Mouse (Mus musculus) spleen, postnatal 14 days (tissue): Measurements from ENCODE around the gene Tenm2.

ENCODE experiments used
- DNase-seq, 2 experiments: peaks; one replicate each; pipeline ENCODE4 v3.0.0; 2021 to 2022; ENCODE audit warnings: low spot score in 2 of 2

The Tenm2 gene

GRCm38 (mm10) chr11:37235914-37236600 lies at the start of gene Tenm2:
Tenm2 (minus strand) TSS chr11:37235964.
- no peak for DNase-seq

DNA sequence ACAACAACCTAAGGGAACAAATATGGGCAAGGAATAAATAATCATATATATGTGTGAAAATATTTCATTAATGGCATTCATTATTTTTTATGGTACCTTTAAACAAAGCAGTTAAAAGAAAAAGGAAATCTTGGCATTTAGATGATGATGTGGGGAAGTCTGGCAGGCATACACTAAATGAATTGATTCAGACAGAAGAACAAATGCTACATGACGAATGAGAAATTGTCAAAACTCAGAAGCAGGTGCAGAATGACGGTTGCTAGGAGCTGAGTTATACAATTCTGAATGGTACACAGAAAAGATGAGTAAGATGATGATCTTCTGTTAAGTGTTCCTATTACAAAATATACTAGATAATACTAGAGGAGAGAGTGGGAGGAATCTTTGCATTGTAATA lies 49.4 kb upstream of the Tenm2 start:
- no peak for DNase-seq

DNA sequence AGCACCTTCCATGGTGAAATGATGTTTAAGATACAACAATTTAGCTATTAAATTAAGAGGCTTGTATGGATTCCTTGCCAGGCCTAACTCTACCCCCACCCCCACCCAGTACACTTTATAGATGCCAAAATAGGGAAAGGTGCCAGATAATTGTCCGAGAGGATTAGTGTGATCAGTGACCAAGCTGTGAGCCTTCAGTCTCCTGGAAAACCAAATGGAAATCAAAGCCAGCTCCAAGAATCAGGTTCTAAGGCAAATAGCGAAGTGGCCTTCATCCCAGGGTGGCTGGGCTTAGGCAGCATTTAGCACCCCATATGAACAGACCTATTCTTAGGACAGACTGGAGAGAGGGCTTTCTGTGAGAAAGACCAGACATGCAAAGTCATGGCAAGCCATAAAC lies 13.0 kb upstream of the Tenm2 start:
- DNase-seq, result no peak

DNA sequence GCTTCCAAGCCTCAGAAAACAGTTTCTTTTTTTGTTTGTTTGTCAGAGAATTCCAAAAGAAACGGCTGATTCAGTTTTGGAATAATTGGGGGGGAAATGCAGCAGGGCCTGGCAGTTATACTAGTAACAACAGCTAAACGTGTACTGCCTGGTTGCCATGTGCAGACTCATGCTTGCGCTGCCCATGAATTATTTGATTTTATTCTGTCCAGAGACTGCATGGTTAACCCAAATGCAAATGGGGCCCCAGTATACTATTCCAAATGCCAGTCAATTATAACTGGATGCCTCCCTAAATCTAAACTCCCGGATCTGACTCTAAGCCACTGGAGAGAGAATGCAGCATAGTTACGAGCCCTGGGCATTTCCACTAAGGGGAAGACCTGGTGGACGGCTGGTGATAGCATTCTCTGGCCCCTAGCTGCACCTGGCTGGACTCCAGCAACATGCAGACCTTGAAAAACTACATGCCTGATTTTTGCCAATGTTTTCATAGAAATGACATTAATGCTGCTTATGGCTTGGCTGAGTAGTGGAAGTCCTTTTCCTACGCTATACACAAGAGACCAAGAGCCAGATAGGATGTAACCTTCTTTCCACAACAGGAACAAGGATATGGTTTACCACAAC lies 1.4 kb upstream of the Tenm2 start:
- no peak for DNase-seq

GRCm38 (mm10) chr11:37236601-37237083 lies 878 bp upstream of the Tenm2 start:
- DNase-seq, result no peak

GRCm38 (mm10) chr11:37235021-37235795 lies 556 bp downstream of the Tenm2 start:
- no peak for DNase-seq

DNA sequence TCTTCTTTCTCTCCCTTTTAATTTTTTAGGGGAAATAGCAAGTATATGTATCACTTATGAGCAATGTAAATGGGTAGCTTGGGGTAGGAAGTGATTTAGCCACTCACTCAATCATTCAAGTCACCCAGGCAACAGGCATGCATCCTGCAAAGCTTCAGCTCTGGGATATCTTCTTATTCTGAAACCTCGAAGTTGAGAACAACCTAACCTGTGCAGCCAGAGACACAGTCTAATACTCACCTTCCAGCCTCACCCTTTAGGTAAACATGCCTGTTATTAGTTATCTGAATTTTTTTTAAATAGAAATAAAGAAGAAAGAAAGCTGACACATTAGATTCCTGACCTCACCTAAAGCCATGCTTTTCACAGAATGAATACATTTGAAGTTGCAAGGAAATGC lies 8.4 kb downstream of the Tenm2 start:
- DNase-seq, result no peak

DNA sequence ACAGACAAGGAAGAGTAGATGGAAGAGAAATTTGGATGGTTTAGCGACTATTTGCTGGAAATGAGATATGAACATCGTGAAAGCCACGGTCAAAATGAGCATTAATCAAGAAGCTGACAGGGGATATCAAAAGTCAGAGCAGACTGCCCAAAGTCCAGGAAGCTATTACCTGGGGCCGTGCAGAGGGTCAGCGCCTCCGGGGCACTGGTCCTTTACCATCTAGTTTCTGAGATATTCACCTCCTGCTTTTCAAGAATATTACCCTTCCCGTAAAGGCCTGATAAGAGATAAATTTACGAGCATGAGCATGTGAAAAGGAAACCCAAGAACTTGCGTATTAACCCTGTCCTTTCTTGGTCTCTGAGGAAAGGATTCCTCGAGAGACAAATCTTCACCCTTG lies 8.8 kb downstream of the Tenm2 start:
- no peak for DNase-seq

- DNase-seq, result no peak
Measured at GRCm38 (mm10) chr11:37222737-37223136, 13.0 kb downstream of the Tenm2 start.

GRCm38 (mm10) chr11:37222056-37222455 lies 13.7 kb downstream of the Tenm2 start:
- DNase-seq, result no peak

GRCm38 (mm10) chr11:37220921-37221320 lies 14.8 kb downstream of the Tenm2 start:
- no peak for DNase-seq

DNA sequence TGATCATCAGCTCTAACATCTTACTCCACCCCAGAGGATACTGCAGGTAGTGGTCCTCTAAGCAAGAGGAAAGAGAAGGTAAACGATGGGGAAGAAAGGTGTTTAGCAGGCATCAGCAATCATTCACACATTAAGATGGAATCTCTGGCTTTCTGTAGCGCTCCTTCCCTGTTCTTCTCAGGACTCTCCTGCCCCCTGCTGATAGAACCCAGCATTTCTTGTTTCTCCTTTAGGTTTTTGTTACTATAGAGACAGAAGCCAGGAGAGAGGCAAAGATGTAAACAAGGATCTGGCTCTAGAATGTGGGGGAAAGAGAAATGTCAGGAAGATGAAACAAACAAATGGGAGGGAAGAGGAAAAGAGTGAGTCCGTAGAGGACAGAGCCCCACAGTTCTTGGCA lies 49.6 kb downstream of the Tenm2 start:
- DNase-seq, result no peak

DNA sequence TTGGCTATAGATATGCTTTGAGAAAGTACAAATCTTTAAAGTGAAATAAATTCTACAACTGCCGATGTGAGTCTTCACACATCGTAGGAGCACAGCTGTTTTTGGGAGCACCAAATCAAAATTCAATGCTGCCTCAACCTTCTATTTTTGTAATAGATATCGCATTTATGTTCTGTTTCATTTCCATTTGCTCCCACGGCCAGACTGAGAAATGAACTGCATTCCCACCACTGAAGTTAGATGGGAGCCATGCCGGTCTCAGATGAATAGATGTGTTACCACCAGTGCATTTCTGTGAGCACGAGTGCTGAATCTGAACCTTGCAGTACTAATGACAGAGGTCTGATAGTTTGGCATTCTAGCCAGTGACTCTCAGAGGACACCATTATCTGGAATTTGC lies 58.3 kb downstream of the Tenm2 start:
- DNase-seq, result no peak

GRCm38 (mm10) chr11:37153933-37154880 lies 81.6 kb downstream of the Tenm2 start:
- DNase-seq, result no peak

DNA sequence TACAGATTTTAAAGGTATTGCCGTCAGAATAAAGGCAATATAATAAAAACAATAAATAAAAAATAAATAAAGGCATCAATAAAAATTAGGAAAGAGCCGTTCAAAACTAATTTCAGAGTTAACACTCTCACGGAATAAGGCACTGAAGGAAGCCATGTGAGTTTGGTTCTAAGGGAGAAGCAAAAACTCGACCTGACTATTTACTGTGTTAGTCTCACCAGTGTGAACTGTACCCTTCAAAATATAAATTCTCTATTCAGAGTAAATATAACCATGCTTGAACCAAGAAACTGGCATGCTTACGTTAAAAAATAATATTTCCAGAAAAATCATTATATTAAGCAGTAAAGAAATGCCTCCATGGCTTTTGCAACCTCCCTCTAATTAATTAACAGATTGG lies 82.4 kb downstream of the Tenm2 start:
- no peak for DNase-seq

- DNase-seq, result no peak
Measured at GRCm38 (mm10) chr11:37150011-37150410, 85.8 kb downstream of the Tenm2 start.

DNA sequence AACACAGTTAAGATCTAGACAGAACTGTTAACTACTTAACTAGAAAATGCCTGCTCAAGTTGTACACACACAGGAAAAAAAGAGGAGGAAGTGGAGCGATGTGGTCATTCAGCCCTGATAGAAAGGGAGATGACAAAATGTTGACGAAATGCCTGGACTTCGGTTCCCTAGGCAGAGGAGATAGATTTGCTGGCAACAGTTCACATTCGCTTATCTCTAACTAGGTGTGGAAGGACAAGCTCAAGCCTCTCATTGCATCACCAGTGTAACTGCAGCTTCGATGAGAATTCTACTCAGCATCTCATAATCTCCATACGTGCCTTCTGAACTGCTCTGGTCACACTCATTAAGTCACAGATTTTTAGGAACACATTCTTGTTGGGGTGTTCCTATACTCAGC lies 91.8 kb downstream of the Tenm2 start:
- no peak for DNase-seq

GRCm38 (mm10) chr11:37143478-37143877 lies 92.3 kb downstream of the Tenm2 start:
- DNase-seq, result no peak

GRCm38 (mm10) chr11:37128893-37129292 lies 106.9 kb downstream of the Tenm2 start:
- DNase-seq, result no peak

DNA sequence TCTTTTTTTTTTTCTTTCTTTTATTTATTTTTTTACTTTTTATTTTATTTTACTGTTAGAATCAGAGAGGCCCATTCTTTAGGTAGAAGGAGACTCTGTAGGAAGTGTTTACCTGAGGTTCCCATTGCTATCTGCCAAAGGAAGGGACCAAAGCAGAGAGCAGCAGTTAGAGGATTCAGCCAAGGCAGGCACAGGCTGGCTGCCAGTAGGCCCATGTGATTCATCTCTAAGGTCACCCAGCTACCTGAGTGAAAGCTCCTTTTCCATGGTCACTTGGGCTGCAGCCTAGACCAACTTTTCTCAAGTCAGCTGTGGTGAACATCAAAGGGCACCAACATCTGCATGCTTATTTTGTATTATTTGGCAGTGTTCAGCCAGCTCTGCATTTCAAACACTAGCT lies 117.7 kb downstream of the Tenm2 start:
- DNase-seq, result no peak

DNA sequence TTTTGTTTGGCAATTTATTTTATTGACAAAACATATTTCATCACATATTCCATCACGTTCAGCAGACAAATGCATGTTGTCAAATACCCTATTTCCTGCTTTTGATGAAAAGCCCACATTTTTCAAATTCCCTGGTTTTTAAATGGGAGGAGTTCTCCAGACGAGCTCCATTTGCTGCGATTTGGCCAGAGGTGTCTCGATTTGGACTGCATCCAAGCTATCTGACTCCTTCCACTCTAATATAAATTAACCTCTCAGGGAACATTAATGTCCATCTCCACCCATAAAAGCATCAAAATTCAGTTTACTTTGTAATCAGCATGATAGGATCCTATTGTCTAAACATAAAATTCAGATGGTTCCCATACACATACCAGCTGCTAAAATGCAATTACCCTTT lies 120.6 kb downstream of the Tenm2 start:
- no peak for DNase-seq

DNA sequence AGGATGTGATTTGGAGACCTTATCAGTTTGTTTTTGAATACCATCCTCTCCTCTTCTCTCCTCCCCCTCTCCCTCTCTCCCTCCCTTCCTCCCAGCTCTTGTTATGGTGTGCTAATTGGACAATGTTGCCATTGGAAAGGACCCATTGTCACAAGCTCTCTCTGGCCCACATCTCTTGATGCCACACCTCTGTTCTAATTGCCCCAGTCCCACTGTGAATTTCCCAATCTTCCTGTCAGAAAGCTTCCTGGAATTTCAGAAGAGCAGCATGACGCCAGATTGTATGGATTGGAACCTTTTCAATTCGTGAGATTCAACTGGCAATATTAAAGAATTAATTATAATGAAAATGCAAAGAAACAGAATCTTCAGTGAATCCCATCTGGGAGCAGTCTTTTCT lies 128.7 kb downstream of the Tenm2 start:
- no peak for DNase-seq
